Mouse (Mus musculus) layer of hippocampus, postnatal 10 days (tissue): ENCODE data around the gene Mapk1. TPM values are rescaled to one million over a fixed set of nuclear protein-coding genes. Genes with fewer than 3 reads are reported as not detected.
"Not testable (repeated sequence)": the region's sequence is repeated elsewhere in the genome, so short reads cannot be mapped to it uniquely, and the experiment has no call there.

Experiments
- DNase-seq, 2 experiments: peaks; one replicate each; pipeline ENCODE4 v3.0.0; 2021; ENCODE audit warnings: low spot score in 2 of 2
- long read RNA-seq: library from polyadenylated mRNA; stranded (forward); transcript quantifications from one replicate; pipeline ENCODE4 v2.0.0, GENCODE M21; 2023
- total RNA-seq, 2 experiments: library from RNA; stranded (reverse); gene quantifications; 2 replicates each; pipeline ENCODE4 v1.2.3; 2021

Gene Mapk1
- total RNA-seq: 100 to 1,000 TPM; 341 to 366 TPM
- long read RNA-seq, full-length matches to known transcripts: 77 of 112 reads
- long read RNA-seq, partial matches to known transcripts: 7 of 112 reads
- long read RNA-seq, other reads (novel, unspliced or antisense): 28 of 112 reads

GRCm38 (mm10) chr16:16983131-16983533 is at the start of gene Mapk1:
Mapk1 (plus strand) TSS chr16:16983382.
- DNase-seq: peak; percentile 96 to 97

GRCm38 (mm10) chr16:16939543-16939942 is 43.6 kb upstream of the Mapk1 start:
- no peak for DNase-seq

- DNase-seq: no peak
Measured at GRCm38 (mm10) chr16:16941078-16941477, 42.1 kb upstream of the Mapk1 start.

- no peak for DNase-seq
Measured at GRCm38 (mm10) chr16:16958575-16958974, 24.6 kb upstream of the Mapk1 start.

- no peak for DNase-seq
Measured at GRCm38 (mm10) chr16:16959907-16960306, 23.3 kb upstream of the Mapk1 start.

GRCm38 (mm10) chr16:16965149-16965548 is 18.0 kb upstream of the Mapk1 start:
- DNase-seq: no peak

GRCm38 (mm10) chr16:16966290-16966689 is 16.9 kb upstream of the Mapk1 start:
- DNase-seq: no peak

GRCm38 (mm10) chr16:16978061-16978460 is 5.1 kb upstream of the Mapk1 start:
- no peak for DNase-seq

GRCm38 (mm10) chr16:16978765-16979164 is 4.4 kb upstream of the Mapk1 start:
- DNase-seq: no peak

- no peak for DNase-seq
Measured at GRCm38 (mm10) chr16:16982636-16983035, 546 bp upstream of the Mapk1 start.

- DNase-seq: peak in 1 of 2 experiments; percentile 49
Measured at GRCm38 (mm10) chr16:16983534-16984422, 596 bp downstream of the Mapk1 start.

- DNase-seq: no peak
Measured at GRCm38 (mm10) chr16:16984423-16984941, 1.3 kb downstream of the Mapk1 start.

- DNase-seq: no peak
Measured at GRCm38 (mm10) chr16:16987248-16987647, 4.1 kb downstream of the Mapk1 start.

- no peak for DNase-seq
Measured at GRCm38 (mm10) chr16:16988842-16989241, 5.7 kb downstream of the Mapk1 start.

- no peak for DNase-seq
Measured at GRCm38 (mm10) chr16:16990021-16990420, 6.8 kb downstream of the Mapk1 start.

GRCm38 (mm10) chr16:16994426-16995052 is 11.4 kb downstream of the Mapk1 start:
- DNase-seq: no peak

- not testable (repeated sequence) for DNase-seq
Measured at GRCm38 (mm10) chr16:16996121-16996729, 13.0 kb downstream of the Mapk1 start.

- no peak for DNase-seq
Measured at GRCm38 (mm10) chr16:17001109-17001508, 17.9 kb downstream of the Mapk1 start.

- DNase-seq: no peak
Measured at GRCm38 (mm10) chr16:17007070-17007469, 23.9 kb downstream of the Mapk1 start.

GRCm38 (mm10) chr16:17010036-17010435 is 26.9 kb downstream of the Mapk1 start:
- no peak for DNase-seq

GRCm38 (mm10) chr16:17012583-17012982 is 29.4 kb downstream of the Mapk1 start:
- no peak for DNase-seq
